Mouse (Mus musculus): ENCODE measurements around the gene Igf2bp3. TPM values are rescaled to one million over a fixed set of nuclear protein-coding genes. Genes with fewer than 3 reads are reported as not detected.

Igf2bp3 gene
- total and polyA plus RNA-seq, 3 experiments = 18.4 to 35.6 (median 22.0) TPM

DNA sequence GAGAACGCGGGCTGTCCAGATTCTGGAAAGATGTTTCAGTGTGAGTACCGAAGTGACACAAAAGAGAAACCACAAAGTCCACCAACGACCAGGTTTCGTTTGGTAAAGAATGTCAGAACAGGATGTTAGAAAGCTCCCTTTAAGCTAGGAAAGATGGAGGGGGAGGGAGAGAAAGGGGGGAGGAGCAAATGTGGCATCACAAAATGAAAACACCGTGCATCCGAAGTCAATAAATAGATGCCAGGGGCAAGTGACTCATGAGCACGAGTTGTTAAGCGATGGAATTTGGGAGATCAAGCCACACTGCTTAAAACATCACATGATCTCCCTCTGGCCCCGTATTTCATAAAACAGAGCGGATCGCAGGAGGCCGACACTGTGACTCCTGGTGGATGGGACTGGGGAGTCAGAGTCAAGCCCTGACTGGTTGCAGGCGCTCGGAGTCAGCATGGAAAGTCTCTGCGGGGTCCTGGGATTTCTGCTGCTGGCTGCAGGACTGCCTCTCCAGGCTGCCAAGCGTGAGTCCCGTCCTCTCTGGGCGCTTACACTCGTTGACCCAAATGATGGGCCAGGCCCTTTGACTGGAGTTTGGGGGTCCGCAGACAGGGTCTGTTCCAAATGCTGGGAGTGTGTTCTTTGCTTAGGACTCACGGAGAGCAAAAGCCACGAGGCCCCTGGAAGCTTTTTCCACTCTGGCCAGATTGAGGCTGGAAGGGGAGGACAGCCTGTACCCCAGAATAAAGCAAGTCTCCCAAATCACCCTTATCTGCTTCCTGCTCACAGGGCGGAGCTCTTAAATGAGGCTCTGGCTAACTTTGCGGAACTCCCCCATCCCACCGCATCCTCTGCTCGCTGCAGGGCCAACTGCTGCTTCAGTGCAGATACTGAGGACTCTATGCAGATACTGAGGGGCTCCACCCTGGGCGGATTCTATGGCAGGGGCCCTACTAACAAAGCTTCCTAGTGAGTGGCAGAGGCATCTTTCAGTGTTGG is 178.2 kb downstream of the Igf2bp3 start, which contains the start of gene Gpnmb:
Gene Gpnmb (plus strand): TSS at position 272 of the 993 bp plus-strand sequence.
- Histone ChIP-seq H3K27me3 (replicated peaks) (no peaks in the 10 kb centered on the region), H3K4me1 (ENCODE audit: control insufficient read depth in 1 of 2, insufficient read depth in 2 of 2) (peaks cover 9 to 14% of the 10 kb centered on the region in 2 experiments), H3K27ac (ENCODE audit: insufficient read depth, low read depth) (no peak within 1 kb of the TSS), H3K36me3 (replicated peaks in 1 of 2; ENCODE audit: control insufficient read depth in 1 of 2, insufficient read depth in 1 of 2, low read length in 1 of 2) (no peaks in the 10 kb centered on the region), H3K9me3 (replicated peaks; ENCODE audit: low read length) (no peaks in the 10 kb centered on the region), H3K79me2 (replicated peaks; ENCODE audit: control insufficient read depth, extremely low read depth, insufficient read depth, poor library complexity, severe bottlenecking) (no peaks in the 10 kb centered on the region), H3K4me3 (replicated peaks in 1 of 3; ENCODE audit: low read depth in 2 of 3, low read length in 2 of 3, poor library complexity in 1 of 3) (peak within 1 kb of the TSS in 1 of 3 experiments; percentile 7), H3K9ac (ENCODE audit: insufficient read depth, low read depth) (no peak within 1 kb of the TSS), H3K4me2 (ENCODE audit: insufficient read depth, low read depth, poor library complexity, severe bottlenecking) (peak within 1 kb of the TSS; percentile 64)
- in situ Hi-C loops (cut with MboI; ENCODE audit: low pct_ligation_motif_present, low pct_unique_long_range_greater_than_20kb, low sequenced_read_pairs) = no loop called here
- TF ChIP-seq PAX5 (IDR thresholded peaks at IDR 0.05; ENCODE audit: low read length) (no peak), ZKSCAN1 (IDR thresholded peaks at IDR 0.05; ENCODE audit: borderline replicate concordance, low read depth, low read length) (no peak), HCFC1 (IDR thresholded peaks at IDR 0.05; ENCODE audit: low read depth, low read length) (no peak), KAT2A (IDR thresholded peaks at IDR 0.05; ENCODE audit: insufficient replicate concordance, low read length) (no peak), UBTF (IDR thresholded peaks at IDR 0.05; ENCODE audit: low read depth, low read length) (no peak), RAD21 (IDR thresholded peaks at IDR 0.05; ENCODE audit: low read depth, low read length) (no peak), RCOR1 (conservative IDR thresholded peaks at IDR 0.05; ENCODE audit: low read depth, low read length) (no peak)
- dilution Hi-C loops (cut with MboI; ENCODE audit: extremely low pct_ligation_motif_present, extremely low pct_unique_long_range_greater_than_20kb, low sequenced_read_pairs) = no loop called here
- no peak for DNase-seq (ENCODE audit: extremely low read depth)

Other genes starting within 250 kb of the Igf2bp3 start
- gene Doxl2, start 240.0 kb downstream of the Igf2bp3 start, total RNA-seq (2012; rRNA removed) = not detected in 2 replicates
- not detected in 2 replicates for gene Doxl2, start 240.0 kb downstream of the Igf2bp3 start, total RNA-seq (2014; rRNA removed)
- gene Doxl2, start 240.0 kb downstream of the Igf2bp3 start, polyA plus RNA-seq (2012; ENCODE audit: insufficient read length, low read depth) = not detected in 2 replicates
- gene Svs1, start 228.1 kb downstream of the Igf2bp3 start, total RNA-seq (2012; rRNA removed) = not detected in 2 replicates
- gene Svs1, start 228.1 kb downstream of the Igf2bp3 start, total RNA-seq (2014; rRNA removed) = not detected in 2 replicates
- gene Svs1, start 228.1 kb downstream of the Igf2bp3 start, polyA plus RNA-seq (2012; ENCODE audit: insufficient read length, low read depth) = not detected in 2 replicates
- gene Gpnmb, start 178.4 kb downstream of the Igf2bp3 start, total RNA-seq (2012; rRNA removed) = 0.08 TPM in 1 of 2 replicates, not detected in the other
- not detected in 2 replicates for gene Gpnmb, start 178.4 kb downstream of the Igf2bp3 start, total RNA-seq (2014; rRNA removed)
- 0.24 TPM in 1 of 2 replicates, not detected in the other for gene Gpnmb, start 178.4 kb downstream of the Igf2bp3 start, polyA plus RNA-seq (2012; ENCODE audit: insufficient read length, low read depth)
- gene Malsu1, start 141.2 kb downstream of the Igf2bp3 start, total RNA-seq (2012; rRNA removed) = 35.4 and 39.0 TPM in 2 replicates
- 57.1 and 59.6 TPM in 2 replicates for gene Malsu1, start 141.2 kb downstream of the Igf2bp3 start, total RNA-seq (2014; rRNA removed)
- 73.5 and 78.7 TPM in 2 replicates for gene Malsu1, start 141.2 kb downstream of the Igf2bp3 start, polyA plus RNA-seq (2012; ENCODE audit: insufficient read length, low read depth)
- gene Tra2a, start 49.1 kb upstream of the Igf2bp3 start, total RNA-seq (2012; rRNA removed) = 55.4 and 78.8 TPM in 2 replicates
- 120 and 142 TPM in 2 replicates for gene Tra2a, start 49.1 kb upstream of the Igf2bp3 start, total RNA-seq (2014; rRNA removed)
- gene Tra2a, start 49.1 kb upstream of the Igf2bp3 start, polyA plus RNA-seq (2012; ENCODE audit: insufficient read length, low read depth) = 95.1 and 103 TPM in 2 replicates
- gene Ccdc126, start 104.3 kb upstream of the Igf2bp3 start, total RNA-seq (2012; rRNA removed) = 2.1 and 2.3 TPM in 2 replicates
- 6.1 and 6.3 TPM in 2 replicates for gene Ccdc126, start 104.3 kb upstream of the Igf2bp3 start, total RNA-seq (2014; rRNA removed)
- 2.8 TPM in 2 replicates for gene Ccdc126, start 104.3 kb upstream of the Igf2bp3 start, polyA plus RNA-seq (2012; ENCODE audit: insufficient read length, low read depth)
- gene Fam221a, start 152.8 kb upstream of the Igf2bp3 start, total RNA-seq (2012; rRNA removed) = not detected in 2 replicates
- not detected in 2 replicates for gene Fam221a, start 152.8 kb upstream of the Igf2bp3 start, total RNA-seq (2014; rRNA removed)
- gene Fam221a, start 152.8 kb upstream of the Igf2bp3 start, polyA plus RNA-seq (2012; ENCODE audit: insufficient read length, low read depth) = not detected in 2 replicates
- gene Stk31, start 180.6 kb upstream of the Igf2bp3 start, total RNA-seq (2012; rRNA removed) = not detected in 2 replicates
- gene Stk31, start 180.6 kb upstream of the Igf2bp3 start, total RNA-seq (2014; rRNA removed) = not detected in 2 replicates
- gene Stk31, start 180.6 kb upstream of the Igf2bp3 start, polyA plus RNA-seq (2012; ENCODE audit: insufficient read length, low read depth) = not detected in 2 replicates